Mouse (Mus musculus): ENCODE data around the gene Dpf3.

DNA sequence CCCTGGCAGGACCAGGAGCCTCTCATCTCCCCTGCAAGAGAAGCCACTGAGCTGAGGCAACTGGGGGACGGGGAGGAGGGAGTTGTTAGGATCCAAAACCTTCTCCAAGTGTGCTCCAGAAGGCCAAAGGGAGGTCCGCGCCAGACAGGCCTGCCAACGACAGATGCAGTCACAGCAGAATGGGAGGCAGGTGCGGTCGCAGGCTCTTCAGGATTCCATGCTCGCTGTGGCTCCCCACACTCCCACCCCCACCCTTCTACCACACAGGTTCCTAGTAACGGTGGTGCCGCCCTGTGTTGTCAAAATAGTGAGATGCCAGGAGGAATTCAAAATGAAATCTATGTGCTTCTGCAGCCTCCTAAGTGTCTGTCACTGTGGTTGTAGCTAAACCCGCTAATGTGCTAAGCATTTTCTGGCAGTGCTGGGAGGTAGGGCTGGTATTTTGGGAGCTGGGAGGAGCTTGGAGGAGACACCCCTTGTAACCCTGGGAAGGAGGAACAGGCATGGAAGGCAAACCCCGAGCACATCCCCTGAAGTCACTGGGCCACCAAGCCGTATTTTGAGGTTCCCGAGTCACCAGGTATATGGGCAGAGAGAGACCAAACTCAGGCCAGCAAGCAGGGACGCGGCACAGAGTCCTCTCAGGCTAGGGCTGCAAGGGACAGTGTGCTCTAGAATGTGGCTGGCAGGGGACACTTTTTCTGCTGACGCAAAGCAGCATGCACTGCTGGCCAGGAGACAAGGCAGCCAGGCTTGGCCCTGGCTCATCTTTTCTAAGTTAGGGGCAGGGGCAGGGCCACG lies 75.6 kb downstream of the Dpf3 start:
- no peak for TF ChIP-seq GATA1 (IDR thresholded peaks at IDR 0.05; ENCODE audit: low read length)
- no peak for TF ChIP-seq TAL1 (IDR thresholded peaks at IDR 0.05; ENCODE audit: low read length)

All from erythroblast, embryonic 14.5 days (primary cell).